Mouse (Mus musculus) skeletal muscle tissue, adult 2 months (tissue): ENCODE measurements at regions not wholly inside any gene's neighbourhood (a gene's known extent, or its start where the extent isn't known, plus 50 kb on each side); places are given as distances from the start of the nearest gene placed in this dataset.
A peak's percentile ranks its signal among the peaks of the same experiment; 100 is the strongest.
"Not testable (repeated sequence)": the region's sequence is repeated elsewhere in the genome, so short reads cannot be mapped to it uniquely, and the experiment has no call there.

ENCODE experiments used
- DNase-seq: peaks from one replicate; pipeline ENCODE4 v3.0.0-alpha.2; 2012; ENCODE audit warnings: low read depth, low spot score

DNA sequence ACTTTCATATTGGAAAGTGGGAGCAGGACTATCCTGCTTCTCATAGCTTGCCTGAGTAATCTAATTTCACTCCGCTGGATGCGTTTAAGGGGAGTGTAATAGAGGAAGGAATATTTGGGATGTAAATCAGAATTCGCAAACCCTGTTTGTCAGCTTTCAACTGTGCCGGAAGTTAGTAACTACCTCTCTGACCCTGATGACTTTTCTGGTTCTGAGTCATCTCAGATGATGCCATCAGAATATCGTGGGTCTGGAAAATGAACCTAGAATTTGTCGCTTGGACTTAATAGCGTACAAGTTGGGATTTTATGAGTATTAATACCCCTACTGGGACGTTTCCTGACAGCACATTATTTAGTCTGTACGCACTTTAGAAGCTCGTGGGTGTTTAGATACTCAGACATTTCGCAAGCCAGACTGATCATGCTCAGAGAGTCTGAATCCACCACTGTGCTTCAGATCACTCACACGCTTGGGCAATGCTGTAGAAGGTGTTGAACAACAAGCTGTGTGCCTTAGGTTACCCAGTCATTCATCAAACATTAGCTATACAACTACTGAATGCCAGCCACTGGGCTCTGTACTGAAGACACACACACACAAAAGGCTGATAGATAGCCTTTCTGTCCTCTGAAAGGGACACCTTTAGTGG lies 131.1 kb downstream of the Phlda1 start:
- DNase-seq: no peak

DNA sequence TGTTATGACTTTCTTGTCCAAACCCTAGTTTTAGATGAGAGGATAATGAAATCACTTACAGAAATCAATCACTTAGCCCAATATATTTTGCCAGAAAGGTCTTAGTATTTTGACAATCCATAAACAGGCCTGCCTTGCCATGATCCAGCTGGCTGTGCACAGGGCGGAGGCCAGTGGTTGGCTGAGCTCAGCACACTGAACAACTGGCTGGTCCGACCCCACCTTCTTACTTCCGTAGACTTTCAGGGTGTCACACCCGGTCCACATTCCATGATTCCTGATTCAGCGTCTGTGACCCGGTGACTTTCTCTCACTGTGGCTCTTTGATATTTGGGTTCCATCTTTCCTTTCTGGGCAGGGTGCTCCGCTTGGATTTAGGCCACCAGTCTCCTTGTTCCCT lies 133.8 kb downstream of the Phlda1 start:
- no peak for DNase-seq

DNA sequence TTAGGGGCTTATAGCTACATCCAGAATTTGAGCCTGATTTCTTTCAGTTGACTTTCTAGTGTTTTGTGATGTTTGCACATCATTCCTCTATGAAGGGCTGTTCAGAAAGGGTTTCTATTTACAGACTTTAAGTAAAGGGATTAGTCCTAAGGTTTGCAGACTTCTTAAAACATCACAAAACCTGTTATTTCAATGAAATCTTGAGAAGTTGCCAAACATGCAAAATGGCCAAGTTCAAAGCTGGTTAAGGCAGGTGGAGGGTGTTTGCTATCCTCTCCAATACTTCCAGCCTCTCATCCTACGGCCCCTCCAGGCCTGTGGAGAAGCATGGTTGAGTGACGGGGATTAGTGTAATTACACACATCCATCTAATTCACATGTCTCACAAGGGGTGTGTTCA lies 136.6 kb downstream of the Phlda1 start:
- DNase-seq: no peak

DNA sequence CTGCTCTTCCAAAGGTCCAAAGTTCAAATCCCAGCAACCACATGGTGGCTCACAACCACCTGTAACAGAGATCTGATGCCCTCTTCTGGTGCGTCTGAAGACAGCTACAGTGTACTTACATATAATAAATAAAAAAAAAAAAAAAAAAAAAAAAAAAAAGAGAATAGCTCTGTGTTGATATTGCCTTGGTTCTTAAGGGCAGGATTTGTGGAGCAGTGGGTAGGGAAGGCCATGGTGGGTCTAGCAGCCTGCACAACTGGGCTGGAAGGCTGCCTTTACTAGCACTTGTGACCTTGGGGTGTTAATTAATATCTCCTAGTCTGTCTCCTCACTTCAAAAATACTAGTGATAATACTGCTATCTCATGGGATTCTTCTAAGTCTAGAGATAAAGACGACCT lies 147.7 kb downstream of the Phlda1 start:
- not testable (repeated sequence) for DNase-seq

DNA sequence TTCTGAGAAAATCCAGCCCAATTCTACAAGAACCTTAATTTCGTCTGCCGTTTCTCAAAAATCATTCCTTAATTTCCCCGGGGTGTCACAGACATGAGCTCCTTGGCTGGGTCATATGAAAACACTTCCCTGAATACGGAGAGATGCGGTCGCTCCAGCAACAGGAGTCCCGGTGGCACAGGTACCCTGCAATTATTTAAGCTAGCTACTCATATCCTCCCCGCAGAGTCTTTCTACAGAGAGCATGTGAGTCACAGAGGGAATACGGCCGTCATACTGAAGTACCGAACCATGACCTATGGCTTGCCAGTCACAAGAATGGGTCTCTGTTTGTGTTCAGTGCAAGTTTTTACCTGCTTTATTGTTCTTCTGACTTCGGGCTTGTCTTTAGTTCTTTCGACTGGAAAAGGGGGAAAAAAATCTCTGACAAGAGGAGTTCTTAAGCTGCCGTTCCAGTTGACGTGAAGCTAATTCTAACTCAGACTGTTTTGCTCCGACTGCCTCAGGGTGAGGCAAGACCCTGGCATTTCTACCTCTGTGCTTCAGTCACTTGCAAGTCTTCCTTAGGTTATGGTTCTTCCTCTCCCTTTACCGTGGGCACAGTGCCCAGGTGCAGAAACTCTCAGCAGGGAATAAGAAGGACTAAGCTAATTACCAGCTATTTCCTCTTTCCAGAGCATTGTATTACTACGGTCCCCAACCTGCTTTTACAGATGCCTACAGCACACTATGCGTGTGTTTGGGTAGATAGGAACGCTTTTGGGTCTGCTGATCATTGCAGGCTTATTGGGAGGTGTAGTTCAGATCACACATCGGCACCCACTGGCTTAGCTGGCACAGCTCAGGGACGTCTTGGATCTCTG lies 148.5 kb downstream of the Phlda1 start:
- DNase-seq: no peak

DNA sequence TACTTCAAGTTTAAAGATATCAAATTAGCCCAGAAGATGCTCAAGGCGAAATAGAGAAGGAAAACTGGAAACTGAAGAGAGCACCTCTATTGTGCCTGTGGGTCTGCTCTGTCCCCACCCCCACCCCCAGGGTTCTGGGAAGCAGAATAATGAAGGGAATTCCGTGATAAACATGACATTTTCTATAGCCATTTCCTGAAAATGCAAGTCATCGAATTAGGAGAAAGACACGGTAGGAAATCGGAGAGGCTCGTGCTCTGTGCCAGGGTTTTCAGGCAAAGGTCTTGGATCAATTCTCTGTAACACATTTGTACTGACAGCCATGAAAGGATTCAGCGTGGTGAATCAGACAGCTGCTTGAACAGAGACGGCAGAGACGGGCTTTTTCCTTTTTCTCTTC lies 152.7 kb downstream of the Phlda1 start:
- DNase-seq: no peak

DNA sequence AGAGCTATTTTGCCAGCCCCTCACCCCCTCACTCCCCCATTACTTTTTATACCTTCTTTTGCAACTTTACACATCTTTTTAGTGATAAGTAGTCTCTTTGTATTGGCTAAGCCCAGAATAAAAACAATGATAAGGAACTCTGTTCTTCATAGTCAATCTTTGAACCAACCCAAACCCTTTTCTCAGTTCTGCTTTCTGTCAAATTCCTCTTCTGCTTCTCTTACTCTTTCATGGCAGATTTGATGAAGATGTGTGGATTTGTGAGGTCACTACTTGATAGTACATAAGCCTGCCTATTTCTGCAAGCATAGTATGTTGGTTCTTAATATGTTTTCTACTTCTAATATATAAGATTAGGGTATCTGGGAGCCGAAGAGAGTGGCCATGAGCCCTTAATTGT lies 156.6 kb downstream of the Phlda1 start:
- DNase-seq: no peak

DNA sequence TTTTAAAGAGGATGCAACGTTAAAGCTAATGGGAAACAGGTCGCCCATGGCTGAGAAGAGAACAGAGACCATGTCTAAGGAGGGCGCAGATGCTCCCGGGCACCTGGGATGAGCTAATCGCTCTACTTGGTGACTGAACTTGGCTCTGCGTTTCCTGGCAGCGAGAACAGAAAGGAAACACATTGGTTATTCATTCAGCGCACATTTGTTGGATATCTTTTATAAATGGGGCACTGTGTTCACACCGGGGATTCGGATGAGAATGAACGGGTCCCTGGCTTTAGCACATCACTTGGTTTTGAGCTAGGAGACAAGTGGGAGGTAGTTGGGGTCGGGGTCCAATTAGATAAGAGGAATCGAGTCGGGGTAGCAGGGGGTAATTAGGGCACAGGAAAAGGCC lies 159.7 kb downstream of the Phlda1 start:
- no peak for DNase-seq

DNA sequence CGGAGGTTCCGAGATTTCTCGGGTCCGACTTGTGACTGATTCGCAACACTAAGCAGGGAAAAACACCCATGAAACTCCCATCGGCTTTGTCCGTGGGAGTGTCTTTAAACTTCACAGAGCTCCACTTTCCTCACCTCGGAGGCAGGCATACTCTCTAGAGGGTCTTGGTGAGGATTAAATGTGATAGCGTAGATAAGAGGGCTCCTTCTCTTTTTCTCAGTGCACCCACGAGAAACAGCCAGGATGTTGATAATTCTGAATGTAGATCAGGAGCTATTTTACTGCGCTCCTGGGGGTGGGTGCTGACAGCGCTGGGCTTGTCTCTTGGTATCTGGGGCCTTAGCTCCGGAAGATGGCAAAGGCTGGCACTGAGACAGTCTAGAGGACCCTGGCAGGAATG lies 160.9 kb downstream of the Phlda1 start:
- no peak for DNase-seq

DNA sequence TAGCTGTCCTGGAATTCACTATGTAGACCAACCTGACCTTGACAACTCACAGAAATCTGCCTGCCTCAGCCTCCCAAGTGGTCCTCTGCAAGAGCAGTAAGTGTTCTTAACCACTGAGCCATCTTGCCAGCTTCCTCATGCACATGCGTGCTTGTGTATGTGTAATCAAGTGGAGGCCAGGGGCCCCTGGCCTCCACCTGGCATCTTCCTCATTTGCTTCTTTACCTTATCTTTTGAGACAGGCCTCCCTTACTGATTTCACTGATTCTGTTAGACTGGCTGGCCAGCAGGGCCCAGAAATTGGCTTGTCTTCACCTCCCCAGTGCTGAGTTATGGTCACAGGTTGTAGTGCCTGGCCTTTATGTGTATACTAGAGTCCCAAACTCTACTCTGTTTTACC lies 162.6 kb downstream of the Phlda1 start:
- no peak for DNase-seq

DNA sequence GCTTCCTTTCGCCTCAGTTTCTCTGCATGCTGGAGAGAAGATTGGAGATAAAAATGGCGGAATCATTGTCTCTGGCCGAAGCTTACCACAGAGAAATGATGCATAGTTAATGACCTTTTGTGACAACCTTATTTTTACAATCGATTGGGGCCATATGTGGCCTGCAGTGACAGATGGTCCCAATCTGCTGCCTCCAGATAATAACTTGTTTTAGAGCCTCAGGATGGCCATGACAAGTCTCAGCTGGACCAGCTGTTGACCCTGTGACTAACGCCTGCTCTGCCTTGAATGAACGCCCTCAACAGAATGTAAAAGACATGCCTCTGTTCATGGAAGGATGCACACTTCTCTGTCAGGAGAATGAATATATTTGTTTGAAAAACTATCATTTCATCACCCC lies 163.6 kb downstream of the Phlda1 start:
- DNase-seq: no peak

DNA sequence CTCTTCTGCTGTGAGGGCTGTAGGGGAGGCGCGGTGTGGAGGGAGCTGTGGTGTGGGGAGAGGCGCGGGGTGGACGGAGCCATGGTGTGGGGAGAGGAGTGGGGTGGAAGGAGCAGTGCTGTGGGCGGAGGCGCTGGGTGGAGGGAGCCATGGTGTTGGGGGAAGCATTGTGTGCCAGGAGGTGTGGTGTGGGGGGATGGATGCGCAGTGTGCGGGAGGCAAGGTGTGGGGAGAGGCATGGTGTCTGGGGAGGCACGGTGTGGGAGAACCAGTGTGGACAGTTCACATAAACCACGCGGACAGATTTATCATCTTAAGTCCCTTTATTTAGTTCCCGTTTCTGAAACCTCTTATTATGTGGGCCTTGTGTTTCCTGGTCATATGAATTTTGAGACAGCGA lies 164.6 kb downstream of the Phlda1 start:
- no peak for DNase-seq

DNA sequence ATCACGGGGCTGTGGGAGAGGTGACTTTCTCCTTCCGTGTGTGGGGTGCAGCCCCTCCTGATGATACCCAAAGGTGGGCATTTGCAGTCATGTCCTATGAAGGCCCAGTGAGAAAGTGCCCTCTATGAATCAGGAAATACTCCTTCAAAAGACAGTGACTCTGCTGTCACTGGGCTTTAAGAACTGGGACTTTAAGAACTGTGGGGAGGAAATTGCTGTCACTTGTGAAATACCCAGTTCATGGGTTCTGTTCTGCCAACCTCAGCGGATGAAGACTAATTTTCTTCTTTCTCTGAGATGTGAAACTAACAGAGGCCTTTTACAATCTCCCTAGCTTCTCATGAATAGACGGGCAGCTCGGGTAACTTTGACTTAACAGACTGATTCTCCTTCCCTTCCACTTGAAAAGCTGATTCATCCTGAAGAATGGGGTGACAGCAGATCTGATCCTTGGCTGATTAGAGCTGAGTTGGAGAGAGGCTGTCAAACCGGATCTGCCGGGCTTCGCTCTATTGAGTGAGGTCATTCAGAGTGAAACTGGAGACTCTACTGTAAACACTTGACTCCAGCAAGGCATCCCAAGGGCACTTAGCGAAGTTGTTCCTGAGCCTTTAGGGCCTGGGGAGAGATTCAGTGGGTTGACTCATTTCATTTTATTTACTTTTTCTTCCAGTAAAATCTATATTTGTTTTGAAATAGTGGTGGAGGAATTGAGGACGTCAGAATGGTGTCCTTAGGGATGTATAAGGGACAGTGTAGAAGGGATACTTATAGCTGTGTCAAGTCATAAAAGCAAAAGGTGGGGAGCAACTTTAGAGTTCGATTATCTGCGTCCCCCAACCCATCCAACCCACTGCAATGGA lies 166.6 kb downstream of the Phlda1 start:
- peak; percentile 39 for DNase-seq

DNA sequence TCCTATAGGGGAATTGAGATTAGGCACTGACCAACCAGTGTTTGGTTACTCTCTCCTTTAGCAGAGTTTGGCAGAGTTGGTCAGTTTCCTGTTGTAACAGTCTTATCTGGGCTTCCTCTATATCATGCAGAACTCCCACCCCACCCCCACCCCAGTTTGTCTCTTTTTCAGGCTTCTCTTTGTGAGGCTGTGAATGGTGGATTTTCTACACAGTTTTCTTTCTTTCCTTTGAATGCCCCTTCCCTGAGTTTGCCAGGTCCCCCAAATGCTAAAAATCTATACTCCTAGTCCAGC lies 167.2 kb downstream of the Phlda1 start:
- DNase-seq: no peak

DNA sequence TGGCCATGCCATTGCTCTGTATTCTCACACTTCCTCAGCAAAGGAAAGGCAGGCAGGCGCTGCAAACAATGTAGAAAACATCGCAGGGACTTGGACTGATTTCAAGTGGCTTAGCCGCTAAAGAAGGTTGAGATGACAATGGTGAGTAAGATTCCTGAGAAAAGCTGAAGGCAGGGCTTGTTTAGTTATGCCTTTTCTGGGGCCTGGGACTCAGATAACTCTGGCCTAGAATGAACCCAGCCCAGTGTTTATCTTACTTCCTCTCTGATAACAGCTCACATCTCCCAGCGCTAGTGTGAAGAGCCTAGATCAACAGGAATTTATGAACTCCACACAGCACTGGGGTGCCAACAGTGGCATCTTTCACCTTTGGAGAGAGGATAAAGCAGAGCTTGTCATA lies 170.2 kb downstream of the Phlda1 start:
- no peak for DNase-seq

DNA sequence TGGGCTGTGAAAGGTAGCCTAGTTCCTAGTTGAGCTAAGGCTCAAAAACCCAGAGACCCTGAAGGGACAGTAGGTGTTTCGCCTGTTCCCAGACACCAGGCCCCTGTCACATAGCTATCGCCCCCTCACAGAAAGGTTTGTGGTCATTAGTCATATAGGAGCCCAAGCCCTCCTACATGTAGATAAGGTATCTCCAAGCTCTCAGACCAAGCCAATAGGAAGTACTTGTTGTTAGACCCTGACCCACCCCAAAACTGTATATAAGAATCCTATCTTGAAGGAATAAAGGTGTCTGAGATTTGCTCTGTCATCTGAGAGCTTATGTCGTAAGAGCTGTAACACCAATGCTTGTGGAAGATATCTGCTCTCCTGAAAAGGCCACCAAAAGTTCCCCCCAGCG lies 174.8 kb downstream of the Phlda1 start:
- DNase-seq: no peak

DNA sequence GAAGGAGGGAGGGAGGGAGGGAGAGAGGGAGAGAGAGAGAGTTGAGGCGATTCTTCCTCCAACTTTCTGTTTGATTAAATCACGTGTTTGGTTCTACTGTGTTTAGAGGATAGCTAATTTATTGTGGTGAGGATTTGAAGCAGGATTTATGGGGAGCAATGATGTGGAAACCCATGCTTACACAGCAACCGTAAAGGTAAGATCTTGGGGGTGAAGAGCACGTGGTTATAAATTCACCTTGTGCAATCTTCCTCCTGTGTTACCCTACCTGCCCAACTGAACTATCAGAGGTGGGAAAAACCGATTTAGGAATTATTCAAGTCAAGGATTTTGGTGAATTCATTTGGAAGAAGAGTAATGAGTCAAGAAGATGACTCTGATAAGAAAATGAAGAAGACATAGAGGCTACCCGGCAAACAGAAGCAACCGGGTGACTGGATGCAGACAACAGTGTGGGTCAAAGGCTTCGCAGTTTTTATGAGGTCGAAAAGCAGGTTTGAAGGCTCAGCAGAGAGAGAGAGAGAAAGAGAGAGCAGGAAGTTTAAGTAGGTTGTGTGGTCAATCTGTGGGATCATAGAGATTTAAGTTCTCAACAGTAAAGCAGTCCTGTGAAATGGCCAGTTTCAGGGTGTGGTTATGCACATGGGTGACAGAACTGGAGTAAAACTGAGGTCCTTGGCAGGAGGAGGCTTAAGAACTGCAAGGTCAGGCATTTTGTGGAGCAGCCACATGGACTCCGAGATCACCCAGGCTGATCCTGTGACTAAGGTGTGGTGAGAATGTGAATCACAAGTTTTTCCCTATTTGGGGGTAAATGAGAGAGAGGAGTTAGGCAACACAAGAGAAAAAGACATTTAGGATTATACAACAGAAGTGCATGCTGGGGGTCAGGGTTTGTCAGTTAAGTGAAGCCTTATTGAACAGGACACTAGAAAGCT lies 178.6 kb downstream of the Phlda1 start:
- no peak for DNase-seq

DNA sequence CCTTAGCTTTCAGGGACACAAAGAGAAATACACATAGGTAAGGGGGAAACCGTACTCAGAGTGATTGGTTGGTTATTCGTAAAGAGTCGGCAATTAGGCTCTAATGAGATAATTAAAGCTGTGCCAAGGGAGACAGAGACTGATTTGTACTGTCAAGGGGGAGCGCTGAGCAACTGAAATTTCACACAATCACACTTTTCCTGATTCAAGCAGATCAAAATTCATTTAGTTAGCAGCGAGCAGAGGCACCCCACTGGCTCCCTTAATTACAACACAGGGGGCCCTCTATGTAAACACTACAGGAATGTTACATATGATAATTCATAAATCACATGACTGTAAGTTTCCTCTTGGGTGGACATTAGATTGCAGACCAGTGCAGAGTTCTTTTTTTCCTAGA lies 180.5 kb downstream of the Phlda1 start:
- DNase-seq: no peak

DNA sequence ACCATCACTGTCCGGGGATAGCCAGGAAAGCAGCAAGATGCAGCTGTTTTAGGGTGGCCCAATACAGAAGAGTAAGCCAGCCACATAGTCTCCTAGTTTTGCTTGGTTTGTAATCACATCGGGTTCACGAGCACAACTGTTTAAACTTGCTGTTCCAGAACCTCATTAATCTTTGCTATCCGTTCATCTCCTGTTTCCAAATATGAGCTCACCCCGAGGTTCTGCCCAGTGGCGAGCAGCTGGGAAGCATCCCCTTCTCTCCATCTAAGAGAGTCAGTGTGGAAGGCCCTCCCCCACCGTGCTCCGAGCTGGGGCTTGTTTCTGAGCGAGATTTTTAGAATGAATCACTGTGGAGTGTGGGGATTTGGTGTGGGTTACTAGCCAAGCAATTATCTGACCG lies 183.5 kb downstream of the Phlda1 start:
- peak; percentile 84 for DNase-seq

DNA sequence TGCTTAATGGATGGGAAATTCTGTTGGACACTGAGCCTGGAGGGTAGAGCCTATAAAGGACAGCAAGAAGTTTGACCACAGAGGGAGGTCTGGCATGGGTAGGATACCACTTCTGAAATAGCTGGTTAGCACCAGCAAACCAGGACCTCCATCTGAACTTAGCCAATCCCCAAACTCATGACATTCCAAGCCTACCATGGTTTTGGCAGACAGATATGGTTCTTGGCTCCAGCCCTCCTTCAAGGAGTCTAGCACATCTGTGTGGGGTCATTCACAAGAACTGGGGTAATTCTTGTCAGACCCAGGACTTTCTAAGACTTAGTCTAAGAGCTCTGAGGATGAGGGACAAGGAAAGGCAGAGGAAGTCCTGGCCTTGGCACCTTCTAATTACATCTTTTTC lies 187.7 kb downstream of the Phlda1 start:
- DNase-seq: peak; percentile 26
